Mouse (Mus musculus) lung, postnatal 0 days (tissue): ENCODE measurements around the gene Smg1. TPM values are rescaled to one million over a fixed set of nuclear protein-coding genes. Genes with fewer than 3 reads are reported as not detected.

ENCODE experiments used
- ATAC-seq: fragments of 200-750 bp; cut with Nextera tagmentation; 2 replicates; pipeline ENCODE4 v1.8.0; 2017; ENCODE audit warnings: moderate library complexity
- DNase-seq: peaks from one replicate; pipeline ENCODE4 v3.0.0-alpha.2; 2016; ENCODE audit warnings: low spot score
- H3K27ac ChIP-seq: fragments of 300-500 bp; sonication (generic); 2 replicates; pipeline ENCODE4 v1.5.1; 2014; ENCODE audit warnings: antibody characterized with exemption, mild to moderate bottlenecking, low read length, mixed read lengths
- H3K27me3 ChIP-seq: fragments of 300-500 bp; sonication (generic); replicated peaks from 2 replicates; pipeline ENCODE4 v1.6.1; 2014; ENCODE audit warnings: low read length, mixed read lengths; ENCODE audit not compliant: insufficient read depth
- H3K36me3 ChIP-seq: fragments of 300-500 bp; sonication (generic); 2 replicates; pipeline ENCODE4 v1.6.1; 2014; ENCODE audit warnings: low read length, mixed read lengths; ENCODE audit not compliant: insufficient read depth
- H3K4me1 ChIP-seq: fragments of 300-500 bp; sonication (generic); 2 replicates; pipeline ENCODE4 v1.6.1; 2014; ENCODE audit warnings: antibody characterized with exemption, low read depth, low read length, mixed read lengths; ENCODE audit not compliant: insufficient read depth
- H3K4me2 ChIP-seq: fragments of 300-500 bp; sonication (generic); replicated peaks from 2 replicates; pipeline ENCODE4 v1.6.1; 2014; ENCODE audit warnings: low read depth, mild to moderate bottlenecking, low read length, moderate library complexity, mixed read lengths
- H3K4me3 ChIP-seq: fragments of 300-500 bp; sonication (generic); 2 replicates; pipeline ENCODE4 v1.5.1; 2014; ENCODE audit warnings: low read depth, low read length
- H3K9ac ChIP-seq: fragments of 300-500 bp; sonication (generic); replicated peaks from 2 replicates; pipeline ENCODE4 v1.6.1; 2014; ENCODE audit warnings: low read depth, mild to moderate bottlenecking
- H3K9me3 ChIP-seq: fragments of 300-500 bp; sonication (generic); 2 replicates; pipeline ENCODE4 v1.6.1; 2016; ENCODE audit warnings: low read length, mixed read lengths
- CTCF ChIP-seq: IDR thresholded peaks from 2 replicates; pipeline ENCODE4 v1.5.1; 2016; ENCODE audit warnings: antibody characterized with exemption, mild to moderate bottlenecking
- EP300 ChIP-seq: IDR thresholded peaks from 2 replicates; pipeline ENCODE4 v1.6.1; 2016; ENCODE audit warnings: antibody characterized with exemption, mild to moderate bottlenecking, control low read depth
- WGBS: fragments of 180-500 bp; shearing (Covaris S2); extraction: QIAGEN DNeasy Blood & Tissue Kit; methylation state at CpG from one replicate; pipeline ENCODE4 v1.1.7; 2014; 5-methylcytosine and 5-hydroxymethylcytosine counted together
- polyA plus RNA-seq: library from polyadenylated mRNA; unstranded; fragments of >200 nt; fragmentation: Nextera tagmentation; extraction: Ambion mirVana; gene quantifications from 2 replicates; pipeline ENCODE4 v1.2.1, GENCODE M21; 2015

Smg1 gene
- polyA plus RNA-seq, result 11.2 and 12.2 TPM in 2 replicates

- 2% methylated on average over 56 of the region's 79 CpGs for WGBS
- peak within 1 kb of the TSS; percentile 81 for H3K4me2 ChIP-seq
- no peak for TF ChIP-seq CTCF
- TF ChIP-seq EP300, result no peak
These were observed at the start of gene Smg1 for GRCm38 (mm10) chr7:118243453-118244385. Smg1 (minus strand) TSS chr7:118243670.

GRCm38 (mm10) chr7:118283186-118283585 lies 39.7 kb upstream of the Smg1 start:
- DNase-seq (no peak), ATAC-seq (no peak)
- H3K27ac ChIP-seq, result no peak overlapping the region
- no peaks in the 10 kb centered on the region for H3K9me3 ChIP-seq
- TF ChIP-seq CTCF (no peak), EP300 (no peak)
- H3K4me3 ChIP-seq, result no peak overlapping the region
- no peaks in the 10 kb centered on the region for H3K4me1 ChIP-seq
- H3K36me3 ChIP-seq, result no peaks in the 10 kb centered on the region
- WGBS, result 70% methylated on average over 2 of the region's 2 CpGs
- H3K27me3 ChIP-seq, result no peaks in the 10 kb centered on the region
- no peak overlapping the region for H3K4me2 ChIP-seq
- H3K9ac ChIP-seq, result no peak overlapping the region

More at GRCm38 (mm10) chr7:118243453-118244385, at the start of gene Smg1:
- Histone ChIP-seq H3K27ac (peak within 1 kb of the TSS; percentile 98), H3K36me3 (no peaks in the 10 kb centered on the region), H3K9me3 (no peaks in the 10 kb centered on the region), H3K4me1 (0 out of 2 replicates have a peak, but pooled peaks cover 3% of the 10 kb centered on the region), H3K9ac (peak within 1 kb of the TSS; percentile 97), H3K27me3 (no peaks in the 10 kb centered on the region), H3K4me3 (peak within 1 kb of the TSS; percentile 87)
- DNase-seq, result peak; percentile 100
- peak; percentile 91 for ATAC-seq

- 45% methylated on average over 9 of the region's 9 CpGs for WGBS
- DNase-seq (no peak), ATAC-seq (no peak)
These were observed 39.1 kb upstream of the Smg1 start for GRCm38 (mm10) chr7:118282543-118282942.

GRCm38 (mm10) chr7:118279521-118279920 lies 36.1 kb upstream of the Smg1 start:
- Histone ChIP-seq H3K36me3 (no peaks in the 10 kb centered on the region), H3K27ac (no peak overlapping the region), H3K4me1 (no peaks in the 10 kb centered on the region), H3K27me3 (no peaks in the 10 kb centered on the region), H3K4me3 (no peak overlapping the region), H3K9me3 (no peaks in the 10 kb centered on the region), H3K9ac (no peak overlapping the region), H3K4me2 (no peak overlapping the region)
- no peak for TF ChIP-seq EP300
- TF ChIP-seq CTCF, result no peak
- 43% methylated on average over 3 of the region's 3 CpGs for WGBS
- ATAC-seq (no peak), DNase-seq (no peak)

More at GRCm38 (mm10) chr7:118282543-118282942, 39.1 kb upstream of the Smg1 start:
- H3K9ac ChIP-seq, result no peak overlapping the region
- H3K27me3 ChIP-seq, result no peaks in the 10 kb centered on the region
- no peaks in the 10 kb centered on the region for H3K36me3 ChIP-seq
- H3K27ac ChIP-seq, result no peak overlapping the region
- H3K4me1 ChIP-seq, result no peaks in the 10 kb centered on the region
- no peaks in the 10 kb centered on the region for H3K9me3 ChIP-seq
- H3K4me3 ChIP-seq, result no peak overlapping the region
- TF ChIP-seq EP300 (no peak), CTCF (no peak)
- H3K4me2 ChIP-seq, result no peak overlapping the region

GRCm38 (mm10) chr7:118277335-118277910 lies 34.0 kb upstream of the Smg1 start:
- peak; percentile 77 for ATAC-seq
- H3K4me1 ChIP-seq, result no peaks in the 10 kb centered on the region
- no peak overlapping the region for H3K4me3 ChIP-seq

GRCm38 (mm10) chr7:118276684-118277334 lies 33.3 kb upstream of the Smg1 start:
- no peak for DNase-seq
- 65% methylated on average over 15 of the region's 15 CpGs for WGBS
- Histone ChIP-seq H3K9me3 (no peaks in the 10 kb centered on the region), H3K27me3 (no peaks in the 10 kb centered on the region), H3K4me3 (no peak overlapping the region), H3K9ac (no peak overlapping the region), H3K27ac (no peak overlapping the region; the same call in 1 of the 2 replicates), H3K4me1 (no peaks in the 10 kb centered on the region), H3K36me3 (no peaks in the 10 kb centered on the region), H3K4me2 (peak overlapping the region; percentile 37)
- TF ChIP-seq EP300, result no peak
- TF ChIP-seq CTCF, result no peak
- no peak for ATAC-seq

More at GRCm38 (mm10) chr7:118277335-118277910, 34.0 kb upstream of the Smg1 start:
- no peak overlapping the region for H3K9ac ChIP-seq
- 52% methylated on average over 11 of the region's 11 CpGs for WGBS
- H3K4me2 ChIP-seq, result peak overlapping the region; percentile 37
- no peak overlapping the region; the same call in 1 of the 2 replicates for H3K27ac ChIP-seq
- no peaks in the 10 kb centered on the region for H3K36me3 ChIP-seq
- TF ChIP-seq EP300, result 0 out of 2 replicates have a peak, but pooled peaks have one; percentile 16
- TF ChIP-seq CTCF, result no peak
- no peaks in the 10 kb centered on the region for H3K27me3 ChIP-seq
- no peaks in the 10 kb centered on the region for H3K9me3 ChIP-seq
- peak; percentile 85 for DNase-seq
